Mouse (Mus musculus): Measurements from ENCODE around the gene Tmem150b.

The Tmem150b gene

DNA sequence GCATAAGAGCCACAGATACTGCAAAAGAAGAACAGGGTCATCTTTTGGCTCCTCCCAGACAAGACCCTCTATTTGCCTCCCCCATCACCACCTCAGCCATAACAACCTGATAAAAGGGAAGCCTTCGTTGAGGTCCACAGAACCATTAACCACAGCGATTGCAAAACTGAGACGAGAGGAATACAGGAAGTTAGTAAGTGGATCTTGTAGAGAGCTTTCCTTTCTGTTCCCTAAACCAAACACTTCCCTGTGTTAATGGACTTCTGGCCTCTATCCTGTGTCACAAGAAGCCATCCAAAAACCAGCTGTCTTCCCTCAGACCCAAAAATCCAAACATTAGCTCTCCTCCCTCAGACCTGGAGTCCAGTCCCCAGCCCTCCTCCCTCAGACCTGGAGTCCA, 690 bp downstream of the Tmem150b start:
- no peak for DNase-seq

DNA sequence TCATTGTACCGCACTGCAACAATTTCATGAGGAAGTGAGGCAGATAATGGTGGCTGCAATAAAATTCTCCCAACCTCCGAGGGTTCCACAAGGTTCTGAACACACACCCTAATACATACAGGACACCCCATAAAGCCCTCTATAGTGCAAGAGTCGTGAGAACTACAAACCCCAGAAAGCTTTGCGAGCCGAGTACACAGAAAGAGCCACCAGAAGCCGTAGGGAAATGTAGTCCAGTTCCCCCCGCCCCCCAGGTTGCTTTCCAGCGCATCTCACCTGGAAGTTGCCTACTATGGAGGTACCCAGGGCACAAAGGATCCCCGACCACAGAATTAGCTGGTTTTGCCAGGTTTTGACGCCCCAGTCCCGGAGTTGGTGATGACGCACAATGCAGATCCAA, 1.5 kb downstream of the Tmem150b start:
- DNase-seq, result peak; percentile 36 to 69

DNA sequence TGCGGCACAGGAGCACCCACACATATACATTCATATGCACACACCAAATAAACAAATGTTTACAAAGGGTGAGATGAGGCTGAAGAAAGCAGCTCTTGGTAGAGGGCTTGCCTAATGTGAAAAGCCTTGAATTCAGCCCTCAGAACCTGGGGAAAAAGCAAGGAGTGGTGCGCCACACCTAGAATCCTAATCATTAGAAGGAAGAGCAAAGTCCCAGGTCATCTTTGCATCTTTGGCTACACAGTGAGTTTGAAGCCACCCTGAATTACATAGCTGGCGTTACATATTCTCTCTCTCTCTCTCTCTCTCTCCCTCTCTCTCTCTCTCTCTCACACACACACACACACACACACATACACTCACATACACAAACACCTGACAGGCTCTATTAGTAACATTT, 5.8 kb downstream of the Tmem150b start:
- no peak for DNase-seq

DNA sequence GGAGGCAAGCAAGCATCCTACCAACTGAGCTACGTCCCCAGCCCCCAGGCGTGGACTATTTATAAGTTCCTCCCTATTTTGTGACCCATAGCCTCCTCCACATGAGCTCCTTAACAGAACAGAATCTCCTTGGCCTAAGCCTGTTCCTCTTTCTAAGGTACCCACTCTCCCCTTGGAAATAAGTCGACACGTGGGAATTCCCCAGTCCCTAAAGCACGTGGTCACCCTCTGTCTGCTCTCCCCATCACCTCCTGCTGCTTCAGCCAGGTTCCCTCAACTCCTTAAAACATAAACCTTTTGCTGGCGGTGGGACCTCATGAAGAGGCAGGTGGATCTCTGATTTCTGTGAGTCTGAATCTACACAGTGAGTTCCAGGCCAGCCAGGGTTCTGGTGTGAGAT, 8.1 kb downstream of the Tmem150b start:
- no peak for DNase-seq

DNA sequence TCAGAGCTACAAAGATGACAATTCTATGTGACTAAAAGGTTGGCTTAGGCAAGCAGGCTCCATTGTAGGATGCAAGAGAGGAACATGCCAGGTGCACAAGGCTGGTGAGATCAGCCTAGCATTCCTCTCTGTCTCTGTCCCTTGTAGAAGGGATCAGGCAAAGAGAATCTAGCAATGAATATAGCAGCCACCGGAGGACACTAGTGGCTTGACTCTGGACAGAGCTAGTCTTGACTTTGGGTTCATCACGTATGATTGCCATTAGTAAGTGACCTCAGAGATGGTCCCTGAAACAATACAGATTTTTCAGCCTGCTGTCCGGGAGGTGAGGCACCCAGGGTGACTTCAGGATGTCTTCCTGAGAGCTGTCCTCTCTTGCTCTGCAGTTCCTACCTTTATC, 12.5 kb downstream of the Tmem150b start:
- DNase-seq, result no peak

DNA sequence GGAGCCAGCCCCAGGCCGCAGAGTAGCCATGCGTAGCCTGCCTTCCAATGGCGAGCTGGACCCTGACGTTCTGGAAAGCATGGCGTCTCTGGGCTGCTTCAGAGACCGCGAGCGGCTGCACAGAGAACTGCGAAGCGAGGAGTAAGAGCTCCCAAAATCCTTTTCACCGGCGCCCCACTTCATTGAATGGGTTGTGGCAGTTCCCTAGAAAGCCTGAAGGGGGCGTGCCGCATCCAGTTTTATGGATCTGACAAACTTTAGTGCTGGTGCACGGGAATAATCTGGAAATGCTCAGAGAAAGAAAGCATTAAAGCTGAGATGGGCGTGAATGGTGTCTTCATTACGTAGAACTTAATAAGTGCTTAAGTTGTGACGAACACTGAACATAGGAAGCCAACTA, 20.0 kb downstream of the Tmem150b start:
- peak; percentile 32 to 50 for DNase-seq

DNA sequence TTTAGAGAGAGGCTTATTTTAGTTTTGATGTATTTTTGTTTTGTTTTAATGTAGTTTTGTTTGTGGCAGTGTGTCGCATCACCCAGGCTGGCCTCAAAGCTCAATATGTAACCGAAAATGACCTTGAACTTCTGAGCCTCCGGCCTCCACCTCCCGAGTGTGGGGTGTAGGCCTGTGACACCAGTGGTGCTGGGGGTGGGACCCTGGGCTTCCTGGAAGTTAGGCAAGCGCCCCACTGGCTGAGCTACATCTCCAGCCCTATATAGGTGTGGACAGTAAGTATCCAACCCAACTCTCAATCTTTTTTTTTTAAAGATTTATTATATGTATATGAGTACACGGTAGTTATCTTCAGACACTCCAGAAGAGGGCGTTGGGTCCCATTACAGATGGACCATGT, 21.9 kb downstream of the Tmem150b start:
- no peak for DNase-seq

DNA sequence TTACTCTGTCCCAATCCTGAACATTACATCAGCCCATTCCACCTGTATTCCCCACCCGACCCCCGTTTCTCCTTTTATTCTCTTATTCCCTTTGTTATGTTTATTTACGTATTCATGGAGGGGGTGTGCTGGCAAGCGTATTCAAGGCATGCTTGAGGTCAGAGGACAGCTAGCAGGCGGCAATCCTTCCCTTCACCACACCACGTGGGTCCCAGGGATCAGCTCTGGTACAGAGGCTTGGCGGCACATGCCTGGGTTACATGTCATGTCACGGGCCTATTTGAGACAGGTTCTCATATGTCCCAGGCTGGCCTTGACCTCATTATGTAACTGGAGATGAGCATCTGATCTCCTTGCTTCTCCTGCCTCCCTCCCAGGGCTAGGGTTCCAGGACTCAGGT, 22.7 kb downstream of the Tmem150b start:
- no peak for DNase-seq

DNA sequence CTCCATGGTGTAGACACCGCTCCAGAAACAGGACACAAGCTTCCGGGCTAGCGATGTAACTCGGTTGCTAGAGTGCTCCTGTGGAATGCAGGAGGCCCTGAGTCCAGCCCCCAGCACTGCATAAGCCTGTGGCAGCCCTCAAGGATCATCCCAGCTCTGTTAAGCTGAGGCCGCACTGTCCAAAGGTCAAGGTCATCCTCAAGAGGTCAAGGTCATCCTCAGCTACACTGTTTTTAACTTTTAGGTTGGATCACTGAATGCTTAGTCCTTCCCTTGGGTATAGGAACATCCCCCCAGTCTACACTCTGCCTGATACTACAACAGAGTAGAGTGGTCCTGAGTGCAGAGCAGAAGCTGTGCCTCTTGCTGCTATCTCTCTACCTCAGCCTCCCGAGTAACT, 32.0 kb downstream of the Tmem150b start:
- no peak for DNase-seq

DNA sequence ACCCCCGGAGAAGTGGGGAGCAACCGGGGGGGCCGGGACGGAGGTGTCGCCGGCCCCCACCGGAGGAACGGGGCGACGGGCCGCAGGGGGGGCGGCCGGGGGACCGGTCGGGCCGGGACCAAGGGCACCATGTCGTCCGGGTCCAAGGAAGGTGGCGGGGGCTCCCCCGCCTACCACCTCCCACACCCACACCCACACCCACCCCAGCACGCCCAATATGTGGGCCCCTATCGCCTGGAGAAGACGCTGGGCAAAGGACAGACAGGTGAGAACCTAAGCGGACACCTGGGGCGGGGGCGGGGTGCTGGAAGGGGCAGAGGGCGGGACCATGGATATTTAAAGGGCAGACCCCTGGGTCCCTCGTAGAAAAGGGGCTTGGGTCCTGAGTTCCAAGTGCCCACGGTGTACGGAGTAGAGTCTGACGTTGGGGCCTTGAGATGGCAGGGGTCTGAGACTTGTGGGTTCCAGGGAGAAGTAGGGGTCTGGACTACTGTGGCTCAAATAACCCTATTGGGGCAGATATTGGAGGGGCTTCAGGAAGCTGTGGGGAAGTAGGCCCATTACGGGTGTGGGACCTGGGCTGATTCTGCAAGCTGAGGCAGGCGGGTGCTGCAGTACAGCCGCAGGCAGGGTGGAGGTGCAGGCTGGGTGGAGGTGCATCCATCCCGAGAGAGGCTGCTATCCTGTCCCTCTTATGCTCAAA, 33.9 kb downstream of the Tmem150b start:
- DNase-seq, result peak; percentile 55 to 60

DNA sequence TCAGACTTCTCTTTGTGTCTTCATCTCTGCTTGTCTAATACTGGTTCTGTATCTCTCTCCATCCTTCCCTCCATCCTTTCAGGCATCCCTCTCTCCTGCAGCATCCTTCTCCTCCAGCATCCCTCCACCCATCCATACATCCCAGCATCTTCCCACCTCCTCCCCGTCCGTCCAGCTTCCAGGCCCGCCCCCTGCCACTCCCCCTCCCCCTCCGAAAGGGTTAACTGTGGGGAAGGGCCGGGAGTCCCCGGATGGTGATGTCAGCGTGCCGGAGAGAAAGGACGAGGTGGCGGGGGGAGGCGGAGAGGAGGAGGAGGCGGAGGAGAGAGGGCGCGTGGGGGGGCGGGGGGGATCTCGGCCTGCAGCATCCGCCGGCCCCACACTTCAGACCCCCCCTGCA, 34.7 kb downstream of the Tmem150b start, which contains the start of gene Brsk1:
TSS of gene Brsk1 (plus strand) at position 218 of the 400 bp plus-strand sequence.
- DNase-seq, result peak; percentile 88 to 90

DNA sequence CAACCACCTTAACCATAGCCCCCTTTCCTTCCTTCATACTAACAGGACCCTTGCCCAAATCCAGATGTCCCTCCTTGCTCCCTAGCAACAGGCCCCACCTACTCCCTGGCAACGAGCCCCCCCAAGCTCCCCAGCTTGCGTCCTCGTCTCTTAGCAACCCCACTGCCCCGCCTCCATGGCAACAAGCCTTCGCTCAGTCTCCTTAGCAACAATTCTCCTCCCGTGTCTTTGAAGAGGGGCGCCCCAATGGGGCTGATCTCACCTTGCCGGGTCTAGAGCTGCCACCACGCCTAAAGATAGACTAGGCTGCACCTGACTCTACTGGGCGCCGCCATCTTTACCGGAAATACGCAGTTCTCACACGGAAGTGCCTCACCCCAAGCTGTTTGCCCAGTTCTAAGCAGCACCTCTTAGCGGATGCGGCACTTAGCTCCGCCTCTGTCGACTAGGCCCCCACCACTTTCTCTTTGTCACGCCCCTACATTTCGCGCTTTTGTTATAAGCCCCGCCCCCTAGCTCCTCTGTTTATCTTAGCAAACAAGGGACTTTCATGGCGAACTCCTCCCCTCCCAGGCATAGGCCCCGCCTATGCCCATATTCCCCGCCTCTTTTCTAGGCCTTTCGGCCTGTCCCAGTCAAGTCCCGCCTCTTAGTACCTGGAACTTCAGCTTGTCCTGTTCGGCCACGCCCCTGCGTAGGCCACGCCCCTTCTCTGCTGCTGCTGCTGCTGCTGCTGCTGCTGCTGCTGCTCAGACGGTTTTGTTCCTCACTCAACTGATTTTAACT, 40.2 kb downstream of the Tmem150b start, which contains the start of gene Hspbp1:
TSS of gene Hspbp1 (minus strand) at position 437 of the 786 bp plus-strand sequence.
- peak; percentile 87 to 93 for DNase-seq

DNA sequence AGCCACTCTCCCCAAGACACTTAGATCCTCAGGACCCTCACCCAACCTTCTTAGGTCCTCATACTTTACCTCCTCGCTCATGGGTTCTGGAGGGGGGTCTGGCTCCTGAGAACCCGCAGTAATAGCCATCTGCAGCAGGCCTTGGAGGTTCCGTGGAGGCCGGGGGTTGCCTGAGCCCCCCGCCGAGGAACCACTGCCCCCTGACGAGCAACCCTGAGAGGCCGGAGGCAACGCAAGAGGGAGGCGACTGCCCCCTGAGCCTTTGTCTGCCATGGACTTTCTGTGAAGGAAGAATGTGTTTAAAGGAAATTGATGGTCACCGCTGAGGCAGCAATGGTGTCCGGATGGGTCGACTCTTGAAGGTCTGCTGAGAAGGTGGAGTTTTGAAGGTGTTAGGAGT, 40.8 kb downstream of the Tmem150b start:
- DNase-seq, result peak; percentile 22 to 30

DNA sequence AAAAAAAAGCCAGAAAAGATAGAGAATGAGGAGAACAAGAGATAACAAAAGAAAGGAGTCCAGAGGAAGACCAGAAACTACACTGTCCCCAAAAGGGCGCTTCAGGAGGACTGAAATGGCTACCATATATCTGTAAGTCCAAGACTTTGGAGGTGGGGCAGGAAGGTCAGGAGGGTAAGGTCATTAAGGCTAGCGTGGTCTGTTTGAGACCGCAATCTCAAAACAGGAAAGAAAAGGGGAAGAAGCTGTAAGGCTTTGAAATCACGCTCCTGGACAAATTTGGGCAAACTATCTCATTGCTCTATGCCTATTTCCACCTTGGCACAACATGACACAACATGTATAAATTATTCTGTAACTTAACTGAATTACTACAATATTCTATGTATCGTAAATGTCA, 41.7 kb downstream of the Tmem150b start:
- no peak for DNase-seq

DNA sequence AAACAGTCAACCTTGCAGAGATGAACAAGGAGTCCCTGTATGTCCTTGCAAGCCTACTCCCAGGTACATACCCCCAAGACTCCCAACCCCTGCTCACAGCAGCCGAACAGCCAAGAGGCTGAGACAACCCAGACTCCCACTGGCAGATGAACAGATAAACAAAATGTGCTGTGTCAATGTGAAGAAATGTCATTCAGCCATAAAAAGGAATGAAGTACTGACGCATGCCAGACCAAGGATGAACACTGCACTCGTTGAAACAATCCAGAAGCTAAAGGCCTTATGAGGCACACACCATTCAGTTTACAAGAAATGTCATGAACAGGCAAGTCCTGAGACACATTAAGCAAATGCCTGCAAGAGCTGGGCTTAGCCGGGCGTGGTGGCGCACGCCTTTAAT, 49.8 kb downstream of the Tmem150b start:
- no peak for DNase-seq

DNA sequence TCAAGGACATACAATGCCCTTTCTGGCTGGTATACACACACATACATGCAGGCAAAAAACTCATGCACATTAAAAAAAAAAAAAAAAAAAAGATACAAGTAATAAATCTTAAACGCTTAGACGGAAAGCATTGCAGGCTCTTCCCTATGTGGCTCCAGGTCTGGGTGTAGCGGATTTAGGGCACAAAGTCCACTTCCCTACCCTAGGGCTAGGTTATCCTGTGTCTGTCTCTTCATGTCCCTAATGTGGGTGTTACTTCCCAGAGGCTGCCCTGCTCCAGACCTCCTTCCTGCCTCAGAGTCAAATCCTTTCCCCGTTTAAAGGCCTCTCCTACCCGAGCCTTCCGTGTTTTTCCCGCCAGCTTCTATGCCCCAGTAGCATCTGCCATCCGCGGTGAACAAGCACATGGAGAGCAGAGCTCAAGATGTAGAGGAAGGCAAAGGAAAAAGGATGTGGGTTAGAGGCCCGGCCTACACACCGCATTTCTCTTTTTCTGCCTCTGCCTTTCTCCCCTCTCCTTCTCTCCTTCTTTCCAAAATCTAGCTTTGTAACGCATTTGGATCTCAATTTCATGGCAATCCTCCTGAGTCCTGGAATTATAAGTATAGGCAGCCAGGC, 50.8 kb downstream of the Tmem150b start:
- no peak for DNase-seq

DNA sequence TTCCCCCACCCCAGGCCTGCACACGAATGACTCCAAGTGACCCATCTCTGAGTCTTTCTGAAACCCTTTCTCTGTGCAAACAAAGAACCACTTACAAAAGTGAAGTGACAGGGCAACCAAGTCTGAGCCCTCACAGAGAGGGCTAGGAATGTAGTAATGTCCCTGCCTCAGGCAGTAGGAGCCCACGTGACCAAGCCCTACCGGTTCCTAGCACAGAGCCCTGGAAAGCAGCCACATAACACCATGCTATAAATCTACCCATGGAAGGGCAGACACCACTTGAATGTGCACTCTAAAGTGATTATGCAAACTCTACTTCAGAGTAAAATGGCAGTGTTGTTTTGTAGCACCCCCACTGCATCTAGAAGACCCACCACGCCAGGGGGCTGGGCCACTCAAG, 53.1 kb downstream of the Tmem150b start:
- DNase-seq, result no peak

DNA sequence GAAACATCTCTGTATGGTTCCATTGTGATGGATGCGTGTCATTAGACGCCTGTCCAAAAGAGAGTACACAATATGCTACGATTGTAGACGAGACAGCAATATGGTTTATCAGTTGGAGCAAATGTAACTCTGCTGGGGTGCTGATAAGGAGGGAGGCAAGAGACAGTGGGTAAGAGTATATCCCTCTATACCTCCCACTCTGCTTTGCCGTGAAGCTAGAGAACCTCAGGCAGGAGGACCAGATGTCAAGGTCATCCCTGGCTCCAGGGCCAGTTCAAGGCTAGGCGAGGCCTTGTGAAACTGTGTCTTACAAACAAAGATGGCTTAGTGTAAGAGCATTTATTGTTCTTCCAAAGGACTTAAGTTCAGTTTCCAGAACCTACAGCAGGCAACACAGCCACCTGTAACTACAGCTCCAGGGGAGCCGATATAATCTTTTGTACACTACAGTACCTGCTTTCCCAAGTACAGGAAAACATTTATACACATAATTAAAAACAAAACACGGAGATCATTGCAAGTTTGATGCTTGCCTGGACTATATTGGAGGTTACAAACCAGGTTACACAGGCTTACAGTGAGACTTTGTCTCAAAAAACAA, 54.3 kb downstream of the Tmem150b start:
- DNase-seq, result no peak

DNA sequence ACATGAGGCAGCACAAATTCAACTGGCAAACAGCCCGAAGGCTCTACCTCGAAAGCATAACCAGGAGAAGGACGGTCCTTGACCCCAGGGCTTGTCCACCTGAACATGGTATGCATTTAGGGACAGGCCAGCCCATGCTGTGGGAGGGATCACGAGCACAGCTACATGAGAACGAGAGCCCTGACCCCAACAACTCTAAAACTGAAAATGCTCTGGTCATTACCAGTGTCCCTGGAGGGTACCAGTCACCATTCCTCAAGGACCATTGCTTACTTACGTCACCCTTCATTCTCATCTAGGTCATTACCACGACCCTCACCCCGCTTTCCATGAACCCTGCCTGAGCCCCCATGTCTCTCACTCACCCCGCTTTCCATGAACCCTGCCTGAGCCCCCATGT, 55.9 kb downstream of the Tmem150b start:
- DNase-seq, result no peak

DNA sequence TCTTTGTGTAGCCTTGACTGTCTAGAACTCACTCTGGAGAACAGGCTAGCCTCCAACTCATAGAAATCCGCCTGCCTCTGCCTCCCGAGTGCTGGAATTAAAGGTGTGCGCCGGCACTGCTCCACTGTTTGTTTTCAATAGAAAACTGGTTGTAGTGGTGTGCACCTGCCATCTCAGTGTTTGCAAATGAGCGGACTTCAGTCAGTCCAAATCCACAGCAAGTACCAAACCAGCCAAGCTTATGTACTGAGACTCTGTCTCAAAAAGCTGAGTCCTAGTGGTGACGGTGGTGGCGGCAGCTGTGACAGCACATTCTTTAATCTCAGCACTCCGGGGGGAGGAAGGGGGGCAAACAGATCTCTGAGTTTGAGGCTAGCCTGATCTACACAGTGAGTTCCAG, 56.5 kb downstream of the Tmem150b start:
- DNase-seq, result no peak

DNA sequence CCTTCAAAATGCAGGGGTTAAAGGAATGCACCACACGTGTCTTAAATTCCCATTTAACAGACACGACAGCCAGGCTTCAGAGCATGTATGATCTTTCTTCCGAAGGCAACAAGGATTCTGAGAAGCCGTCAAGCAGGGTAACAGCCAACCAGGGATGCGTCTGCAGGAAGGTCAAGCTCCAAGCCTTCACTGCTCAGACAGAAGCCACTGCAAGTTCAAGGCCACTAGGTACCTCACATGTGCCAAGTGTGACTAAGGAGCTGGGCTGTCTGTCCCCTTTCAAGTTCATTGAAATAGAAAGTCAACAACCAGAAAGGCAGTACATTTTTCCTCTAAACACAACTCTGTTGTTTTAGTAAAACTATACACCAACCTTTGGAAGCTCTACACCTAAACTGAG, 58.2 kb downstream of the Tmem150b start:
- DNase-seq, result no peak

DNA sequence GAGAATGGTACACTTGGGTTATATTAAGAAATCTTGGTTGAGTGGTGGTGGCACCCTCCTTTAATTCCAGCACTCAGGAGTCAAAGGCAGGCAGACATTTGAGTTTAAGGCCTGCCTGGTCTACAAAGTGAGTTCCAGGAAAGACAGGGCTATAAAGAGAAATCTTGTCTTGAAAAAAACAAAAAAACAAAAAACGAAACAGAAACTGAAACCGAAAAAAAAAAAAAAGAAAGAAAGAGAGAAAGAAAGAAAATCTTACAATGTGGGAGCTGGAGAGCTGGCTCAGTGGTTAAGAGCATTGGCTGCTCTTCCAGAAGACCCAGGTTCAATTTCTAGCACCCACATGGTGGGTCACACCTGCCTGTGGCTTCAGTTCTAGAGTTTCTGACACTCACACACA, 61.3 kb downstream of the Tmem150b start:
- DNase-seq, result no peak

DNA sequence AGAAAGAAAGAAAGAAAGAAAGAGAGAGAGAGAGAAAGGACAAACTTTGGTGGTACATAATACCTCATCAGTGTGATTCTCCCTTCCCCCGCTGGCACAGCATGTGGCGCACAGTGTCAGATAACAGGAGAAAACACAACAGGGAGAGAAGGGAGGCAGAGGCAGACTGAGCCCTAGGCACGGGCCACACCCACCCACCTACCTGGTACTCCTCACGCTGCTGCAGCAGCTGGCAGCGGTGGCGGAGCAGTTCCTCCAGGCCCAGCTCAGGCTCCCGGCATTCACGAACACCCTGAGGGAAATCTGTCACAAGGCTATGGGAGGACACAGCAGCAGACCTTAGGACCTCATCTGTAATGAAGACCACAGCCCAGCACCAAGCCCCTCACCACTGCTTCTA, 61.9 kb downstream of the Tmem150b start:
- no peak for DNase-seq
